Mouse (Mus musculus): ENCODE measurements around the gene Ptgis.

DNA sequence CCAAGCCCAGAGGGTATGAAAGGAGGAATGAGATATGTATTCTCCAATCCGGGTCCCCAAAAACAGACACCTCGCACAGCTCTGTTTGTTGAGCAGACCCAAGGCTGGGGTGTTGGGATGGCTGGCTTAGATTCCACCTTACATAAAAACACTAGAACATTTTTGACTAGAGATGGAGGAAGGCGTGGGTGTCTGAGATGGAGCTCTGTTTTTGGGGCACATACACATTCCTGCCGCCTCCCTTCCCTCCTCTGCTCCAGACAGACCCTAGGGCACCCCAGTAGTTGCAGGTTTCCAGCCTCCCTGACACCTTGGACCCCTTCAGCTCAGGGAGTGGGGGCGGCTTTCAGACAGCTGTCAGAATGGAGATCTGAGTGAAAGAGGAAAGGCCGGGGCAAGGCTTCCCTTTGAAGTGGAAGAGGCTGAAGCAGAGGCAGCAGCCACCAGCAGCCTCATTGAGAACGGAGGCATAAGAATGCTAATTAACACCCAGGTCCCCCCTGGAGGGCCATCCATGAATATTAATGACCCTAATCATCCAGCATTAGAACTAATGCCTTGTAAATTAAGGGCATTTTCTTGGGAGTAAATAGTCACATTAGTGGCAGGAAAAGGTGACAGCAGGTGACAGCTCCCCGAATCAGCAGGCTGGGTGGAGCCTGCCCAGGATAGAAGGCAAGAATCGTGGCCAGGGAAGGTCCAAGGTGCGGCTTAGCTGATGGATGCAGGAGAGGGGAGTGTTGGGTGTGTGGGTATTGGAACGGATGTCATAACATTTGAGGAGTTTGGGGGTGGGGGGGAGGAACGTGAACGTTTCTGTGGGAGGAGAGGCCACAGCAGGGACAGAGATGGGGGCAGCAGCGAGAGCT lies 95.7 kb downstream of the Ptgis start:
- TF ChIP-seq CTCF (IDR thresholded peaks at IDR 0.05; ENCODE audit: extremely low read depth, insufficient read length, insufficient replicate concordance, low read depth, low read length) (no peak), POLR2A (IDR thresholded peaks at IDR 0.05; ENCODE audit: low read depth, low read length) (no peak)
